Mouse (Mus musculus) MEL (cell line): Measurements from ENCODE around the gene Lats2. TPM values are rescaled to one million over a fixed set of nuclear protein-coding genes. Genes with fewer than 3 reads are reported as not detected.

Source experiments
- DNase-seq: peaks from one replicate; pipeline ENCODE4 v3.0.0; 2011; ENCODE audit warnings: low read depth, low spot score
- H3K27ac ChIP-seq: 2 replicates; pipeline ENCODE4 v1.5.1; 2012; ENCODE audit warnings: low read depth, mild to moderate bottlenecking, control low read depth, low read length, moderate library complexity; ENCODE audit not compliant: control insufficient read depth
- H3K27me3 ChIP-seq, 2 experiments: fragments of 150-350 bp in 1 of 2; sonication (generic) in 1 of 2; 2 replicates each; pipeline ENCODE4 v1.6.1; 2012; ENCODE audit warnings: low read length in 2 of 2, mild to moderate bottlenecking in 2 of 2, improper control_type of control experiment in 1 of 2, moderate library complexity in 1 of 2; ENCODE audit not compliant: insufficient read depth in 2 of 2, control insufficient read depth in 1 of 2
- H3K36me3 ChIP-seq, 2 experiments: 2 replicates each; pipeline ENCODE4 v1.6.1; 2012 to 2014; ENCODE audit warnings: low read length in 2 of 2, improper control_type of control experiment in 1 of 2, inconsistent platforms in 1 of 2, mild to moderate bottlenecking in 1 of 2; ENCODE audit not compliant: insufficient read depth in 2 of 2, control insufficient read depth in 1 of 2
- H3K4me1 ChIP-seq, 2 experiments: fragments of 150-350 bp in 1 of 2; sonication (generic) in 1 of 2; 2 replicates each; pipeline ENCODE4 v1.6.1; 2012; ENCODE audit warnings: low read length in 2 of 2, improper control_type of control experiment in 1 of 2, mild to moderate bottlenecking in 1 of 2; ENCODE audit not compliant: insufficient read depth in 2 of 2, control insufficient read depth in 1 of 2
- H3K4me3 ChIP-seq, 2 experiments: fragments of 150-350 bp in 1 of 2; sonication (generic) in 1 of 2; 2 replicates each; pipeline ENCODE4 v1.5.1; 2012; ENCODE audit warnings: low read depth in 2 of 2, low read length in 2 of 2, mild to moderate bottlenecking in 2 of 2, moderate library complexity in 2 of 2, control low read depth in 1 of 2, improper control_type of control experiment in 1 of 2; ENCODE audit not compliant: control insufficient read depth in 1 of 2, insufficient read depth in 1 of 2
- H3K79me2 ChIP-seq: 2 replicates; pipeline ENCODE4 v1.6.1; 2012; ENCODE audit warnings: mild to moderate bottlenecking, low read length, moderate library complexity; ENCODE audit not compliant: control insufficient read depth, poor library complexity, insufficient read depth
- H3K9ac ChIP-seq: 2 replicates; pipeline ENCODE4 v1.6.1; 2012; ENCODE audit warnings: low read depth, mild to moderate bottlenecking, control low read depth, low read length, moderate library complexity; ENCODE audit not compliant: control insufficient read depth, poor library complexity, severe bottlenecking
- H3K9me3 ChIP-seq: fragments of 150-350 bp; sonication (generic); replicated peaks from 2 replicates; pipeline ENCODE4 v1.6.1; 2012; ENCODE audit warnings: mild to moderate bottlenecking, low read length, improper control_type of control experiment, moderate library complexity; ENCODE audit not compliant: insufficient read depth
- CHD2 ChIP-seq: IDR thresholded peaks from 2 replicates; pipeline ENCODE4 v1.6.1; 2011; ENCODE audit warnings: low read length, improper control_type of control experiment
- CTCF ChIP-seq, 3 experiments: IDR thresholded peaks in 2 of 3; conservative IDR thresholded peaks in 1 of 3; 2 replicates each; pipeline ENCODE4 v1.5.1; 2011 to 2012; ENCODE audit warnings: low read length in 3 of 3, low read depth in 2 of 3, mild to moderate bottlenecking in 2 of 3, improper control_type of control experiment in 1 of 3, inconsistent platforms in 1 of 3, mixed read lengths in 1 of 3, moderate library complexity in 1 of 3; ENCODE audit not compliant: control insufficient read depth in 1 of 3, insufficient read depth in 1 of 3, poor library complexity in 1 of 3, severe bottlenecking in 1 of 3
- E2F4 ChIP-seq: IDR thresholded peaks from 2 replicates; pipeline ENCODE4 v1.6.1; 2011; ENCODE audit warnings: low read depth, low read length, improper control_type of control experiment, borderline replicate concordance
- ETS1 ChIP-seq: IDR thresholded peaks from 2 replicates; pipeline ENCODE4 v1.6.1; 2012; ENCODE audit warnings: low read depth, mild to moderate bottlenecking, inconsistent platforms, low read length, improper control_type of control experiment, moderate library complexity
- GABPA ChIP-seq: IDR thresholded peaks from 2 replicates; pipeline ENCODE4 v1.6.1; 2012; ENCODE audit warnings: low read depth, mild to moderate bottlenecking, inconsistent platforms, low read length, improper control_type of control experiment, moderate library complexity
- KAT2A ChIP-seq: conservative IDR thresholded peaks from 2 replicates; pipeline ENCODE4 v1.6.1; 2012; ENCODE audit warnings: low read depth, low read length, improper control_type of control experiment, inconsistent platforms
- MAX ChIP-seq: IDR thresholded peaks from 2 replicates; pipeline ENCODE4 v1.6.1; 2011; ENCODE audit warnings: low read length, improper control_type of control experiment
- NELFE ChIP-seq: IDR thresholded peaks from 2 replicates; pipeline ENCODE4 v1.6.1; 2011; ENCODE audit warnings: low read depth, low read length, improper control_type of control experiment
- POLR2AphosphoS2 ChIP-seq: IDR thresholded peaks from 2 replicates; pipeline ENCODE4 v1.6.1; 2011; ENCODE audit warnings: low read length, improper control_type of control experiment
- SMC3 ChIP-seq: IDR thresholded peaks from 2 replicates; pipeline ENCODE4 v1.6.1; 2011; ENCODE audit warnings: low read depth, low read length, improper control_type of control experiment
- TBP ChIP-seq: IDR thresholded peaks from 2 replicates; pipeline ENCODE4 v1.8.0; 2011; ENCODE audit warnings: low read depth, low read length, improper control_type of control experiment
- UBTF ChIP-seq: IDR thresholded peaks from 2 replicates; pipeline ENCODE4 v1.6.1; 2012; ENCODE audit warnings: low read depth, mild to moderate bottlenecking, inconsistent platforms, low read length, improper control_type of control experiment, moderate library complexity, borderline replicate concordance; ENCODE audit not compliant: insufficient read depth
- USF2 ChIP-seq, 2 experiments: IDR thresholded peaks; 2 replicates each; pipeline ENCODE4 v1.6.1; 2011 to 2012; ENCODE audit warnings: improper control_type of control experiment in 2 of 2, low read length in 2 of 2, borderline replicate concordance in 1 of 2, inconsistent platforms in 1 of 2, low read depth in 1 of 2, mild to moderate bottlenecking in 1 of 2; ENCODE audit not compliant: insufficient read depth in 1 of 2
- polyA plus RNA-seq, 2 experiments: library from polyadenylated mRNA; stranded (reverse) in 1 of 2; unstranded in 1 of 2; fragments of >175 nt in 1 of 2; fragments of >200 nt in 1 of 2; gene quantifications; 2 replicates each; pipeline versions ENCODE4 v1.2.1 to v1.2.4; 2012; ENCODE audit warnings: low replicate concordance in 2 of 2, low read depth in 1 of 2; ENCODE audit not compliant: insufficient read length in 2 of 2, insufficient read depth in 1 of 2, missing spikeins in 1 of 2
- total RNA-seq: library from RNA; depleted of rRNA; stranded (reverse); fragments of 300-350 nt; gene quantifications from 2 replicates; pipeline ENCODE4 v1.2.3, GENCODE M21; 2012

Gene Lats2
- total and polyA plus RNA-seq, 3 experiments, result 1.1 to 2.6 TPM; not detected in 1

GRCm38 (mm10) chr14:57724473-57724872 lies 33.7 kb downstream of the Lats2 start:
- Histone ChIP-seq H3K4me3 (no peak overlapping the region), H3K9ac (no peak overlapping the region), H3K36me3 (no peaks in the 10 kb centered on the region)
- no peak for TF ChIP-seq NELFE
- no peak for TF ChIP-seq CTCF (IDR thresholded peaks at IDR 0.05 in 2 of 3, conservative IDR thresholded peaks at IDR 0.05 in 1 of 3; ENCODE audit: control insufficient read depth in 1 of 3, insufficient read depth in 1 of 3, low read depth in 2 of 3, low read length in 3 of 3, poor library complexity in 1 of 3, severe bottlenecking in 1 of 3)
- no peak for TF ChIP-seq KAT2A
- TF ChIP-seq, all 39 proteins: peak for 0
- Histone ChIP-seq H3K4me1 (no peaks in the 10 kb centered on the region), H3K27me3 (no peaks in the 10 kb centered on the region), H3K27ac (no peak overlapping the region), H3K9me3 (no peaks in the 10 kb centered on the region), H3K79me2 (no peaks in the 10 kb centered on the region)
- no peak for DNase-seq

- H3K27me3 ChIP-seq, result no peaks in the 10 kb centered on the region
- H3K79me2 ChIP-seq, result no peaks in the 10 kb centered on the region
- H3K27ac ChIP-seq, result no peak overlapping the region
- H3K36me3 ChIP-seq, result no peaks in the 10 kb centered on the region; a peak in 1 of 4 replicates
- peaks cover 0 to 1% of the 10 kb centered on the region in 2 experiments; a peak in 1 of 4 replicates for H3K4me1 ChIP-seq
- TF ChIP-seq TBP (no peak), GABPA (no peak), ETS1 (no peak), CHD2 (no peak), SMC3 (no peak), UBTF (no peak), POLR2AphosphoS2 (no peak), KAT2A (no peak), CTCF (IDR thresholded peaks at IDR 0.05 in 2 of 3, conservative IDR thresholded peaks at IDR 0.05 in 1 of 3; ENCODE audit: control insufficient read depth in 1 of 3, insufficient read depth in 1 of 3, low read depth in 2 of 3, low read length in 3 of 3, poor library complexity in 1 of 3, severe bottlenecking in 1 of 3) (no peak), USF2 (IDR thresholded peaks at IDR 0.05; ENCODE audit: borderline replicate concordance in 1 of 2, insufficient read depth in 1 of 2, low read depth in 1 of 2, low read length in 2 of 2) (no peak)
- H3K9ac ChIP-seq, result no peak overlapping the region
- no peaks in the 10 kb centered on the region for H3K9me3 ChIP-seq
- DNase-seq, result peak; percentile 36
- no peak overlapping the region for H3K4me3 ChIP-seq
These were observed 39.9 kb downstream of the Lats2 start for GRCm38 (mm10) chr14:57718245-57718644.

GRCm38 (mm10) chr14:57716601-57717245 lies 41.5 kb downstream of the Lats2 start:
- Histone ChIP-seq H3K9ac (no peak overlapping the region), H3K4me3 (no peak overlapping the region), H3K9me3 (no peaks in the 10 kb centered on the region), H3K27me3 (no peaks in the 10 kb centered on the region), H3K79me2 (no peaks in the 10 kb centered on the region), H3K4me1 (peaks cover 2 to 11% of the 10 kb centered on the region in 2 experiments; a peak in 3 of 4 replicates), H3K36me3 (peaks cover 0 to 2% of the 10 kb centered on the region in 2 experiments; a peak in 1 of 4 replicates), H3K27ac (no peak overlapping the region)
- no peak for DNase-seq
- TF ChIP-seq MAX (no peak), GABPA (no peak), UBTF (no peak), E2F4 (no peak)
